Mouse (Mus musculus): ENCODE results near the gene Mcam. TPM values are rescaled to one million over a fixed set of nuclear protein-coding genes. Genes with fewer than 3 reads are reported as not detected.

The Mcam gene
- total RNA-seq (2014; fragmentation: Nextera tagmentation) (not detected in 2 replicates), total RNA-seq (2017) (0.47 and 1.7 TPM in 2 replicates)

DNA sequence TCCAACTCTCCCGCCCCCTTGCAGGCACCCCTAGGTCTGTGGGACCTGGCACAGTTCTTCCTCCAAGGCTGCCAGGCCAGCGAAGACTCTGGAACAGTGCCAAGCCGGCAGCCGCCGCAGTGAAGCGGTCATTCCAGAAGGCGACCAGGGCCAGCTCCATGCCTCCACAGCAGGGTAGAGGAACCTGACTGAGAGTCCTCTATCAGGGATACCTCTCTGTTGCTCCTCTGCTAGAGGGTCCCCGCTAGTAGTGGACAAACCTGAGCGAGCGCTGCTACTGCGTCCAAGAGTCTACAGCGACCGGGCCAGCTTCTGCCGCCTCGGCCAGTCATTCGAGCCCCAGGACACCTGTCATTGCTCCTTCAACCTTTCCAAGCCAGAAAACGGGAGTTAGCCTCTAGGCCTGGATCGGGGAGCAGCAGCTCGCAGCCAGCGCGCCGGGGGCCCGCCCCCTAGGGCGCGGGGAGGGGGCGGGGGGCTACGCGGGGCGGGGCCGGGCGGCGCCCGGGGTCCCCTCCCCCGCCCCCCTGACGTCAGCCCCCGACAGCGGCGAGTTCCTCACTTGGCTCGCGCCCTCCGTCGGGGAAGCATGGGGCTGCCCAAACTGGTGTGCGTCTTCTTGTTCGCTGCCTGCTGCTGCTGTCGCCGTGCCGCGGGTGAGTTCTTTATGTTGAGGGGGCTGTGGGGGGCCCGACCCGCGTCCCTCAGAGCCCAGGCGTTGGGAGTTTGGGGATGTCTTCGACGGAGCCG, at the start of gene Mcam:
TSS of gene Mcam (plus strand) at position 369 of the 750 bp plus-strand sequence.
- peak; percentile 22 for ATAC-seq (replicated peaks; ENCODE audit: poor library complexity, severe bottlenecking)

DNA sequence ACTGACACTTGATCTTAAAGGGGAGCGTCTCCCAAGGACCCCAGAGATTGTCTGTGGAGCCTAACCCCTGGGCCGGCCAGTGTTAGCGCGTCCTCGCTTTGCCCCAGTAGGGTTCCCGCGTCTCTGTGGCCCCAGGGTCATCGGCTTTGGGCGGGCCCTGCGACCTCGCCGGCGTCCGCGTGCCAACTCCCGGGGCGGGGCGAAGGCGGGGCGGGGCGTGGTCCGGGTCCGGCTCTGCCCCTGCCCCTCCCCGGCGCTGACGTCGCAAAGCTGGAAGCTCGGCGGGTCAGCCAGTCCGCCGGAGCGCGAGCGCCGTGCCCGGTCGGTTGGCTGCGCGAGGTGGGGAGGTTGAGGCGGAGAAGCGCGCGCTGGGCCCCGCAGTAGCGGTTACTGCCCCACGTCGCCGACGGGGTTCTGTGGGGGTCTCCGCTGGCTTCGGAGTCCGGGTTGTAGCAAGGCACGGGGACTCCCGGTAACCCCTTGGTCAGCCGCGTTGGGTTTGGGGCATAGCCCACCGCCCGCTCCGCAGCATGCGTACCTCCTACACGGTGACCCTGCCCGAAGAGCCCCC, 49.5 kb upstream of the Mcam start:
- ATAC-seq (replicated peaks; ENCODE audit: poor library complexity, severe bottlenecking) = peak; percentile 51

- ATAC-seq (replicated peaks; ENCODE audit: poor library complexity, severe bottlenecking) = no peak
Observed at GRCm38 (mm10) chr9:44085276-44085675, 49.0 kb upstream of the Mcam start.

- ATAC-seq (replicated peaks; ENCODE audit: poor library complexity, severe bottlenecking) = no peak
Observed at GRCm38 (mm10) chr9:44085741-44086665, 48.3 kb upstream of the Mcam start.

DNA sequence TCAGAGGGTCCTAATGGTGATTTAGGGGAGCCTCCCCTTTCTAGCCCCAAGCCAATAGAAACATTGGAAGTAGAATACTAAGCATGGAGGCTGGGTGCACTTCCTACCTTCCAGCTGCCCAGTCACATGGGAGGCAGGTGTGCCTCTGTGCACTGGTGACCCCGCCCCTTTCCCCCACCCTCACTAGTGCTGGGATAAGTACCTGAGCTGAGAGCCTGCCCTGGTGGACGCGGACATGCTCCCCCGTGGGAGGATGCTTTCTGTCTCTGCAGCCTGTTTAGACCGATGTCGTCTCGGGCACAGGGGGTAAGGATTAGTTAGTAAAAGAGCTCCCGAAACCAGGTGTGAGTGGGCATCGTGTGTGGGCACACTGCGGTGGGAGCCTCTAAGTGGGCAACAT, 47.3 kb upstream of the Mcam start:
- ATAC-seq (replicated peaks; ENCODE audit: poor library complexity, severe bottlenecking) = no peak

DNA sequence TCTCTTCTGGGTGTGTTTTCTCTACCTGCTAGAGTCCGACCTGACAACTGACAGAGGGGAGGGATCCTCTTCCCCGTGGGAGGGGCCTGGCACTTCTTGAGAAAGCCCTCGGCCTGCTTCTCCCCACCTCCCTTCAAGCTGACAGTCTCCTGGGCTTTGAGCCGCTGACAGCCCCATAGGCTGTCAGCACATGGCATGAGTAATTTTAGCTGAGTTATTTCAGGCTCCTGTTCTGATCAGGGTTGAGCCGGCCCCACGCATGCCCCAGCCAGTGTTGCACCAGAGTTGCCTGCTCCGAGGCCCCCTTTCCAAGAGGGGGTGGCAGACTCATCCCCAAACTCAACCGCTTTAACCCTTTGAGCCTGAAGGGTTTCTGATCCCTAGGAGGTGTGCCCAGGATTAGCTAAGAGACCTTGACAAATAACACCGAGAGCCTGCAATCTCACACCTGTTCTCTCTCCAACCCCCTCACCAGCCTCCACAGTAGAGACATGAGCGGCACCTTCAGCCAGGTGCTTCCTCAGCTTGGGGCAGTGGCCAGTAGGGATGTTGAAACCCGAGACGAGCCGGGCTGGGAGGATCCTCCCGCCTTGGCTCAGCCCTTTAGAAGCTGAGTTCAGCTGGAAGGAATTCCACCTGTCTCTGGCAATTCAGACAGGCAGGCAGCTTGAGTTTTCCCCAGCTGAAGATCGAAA, 46.4 kb upstream of the Mcam start:
- peak; percentile 26 for ATAC-seq (replicated peaks; ENCODE audit: poor library complexity, severe bottlenecking)

- peak; percentile 65 for ATAC-seq (replicated peaks; ENCODE audit: poor library complexity, severe bottlenecking)
Observed at GRCm38 (mm10) chr9:44088877-44089608, 45.2 kb upstream of the Mcam start.

GRCm38 (mm10) chr9:44093612-44094503, 40.4 kb upstream of the Mcam start:
- peak; percentile 42 for ATAC-seq (replicated peaks; ENCODE audit: poor library complexity, severe bottlenecking)

GRCm38 (mm10) chr9:44094737-44095136, 39.5 kb upstream of the Mcam start:
- ATAC-seq (replicated peaks; ENCODE audit: poor library complexity, severe bottlenecking) = peak; percentile 92

DNA sequence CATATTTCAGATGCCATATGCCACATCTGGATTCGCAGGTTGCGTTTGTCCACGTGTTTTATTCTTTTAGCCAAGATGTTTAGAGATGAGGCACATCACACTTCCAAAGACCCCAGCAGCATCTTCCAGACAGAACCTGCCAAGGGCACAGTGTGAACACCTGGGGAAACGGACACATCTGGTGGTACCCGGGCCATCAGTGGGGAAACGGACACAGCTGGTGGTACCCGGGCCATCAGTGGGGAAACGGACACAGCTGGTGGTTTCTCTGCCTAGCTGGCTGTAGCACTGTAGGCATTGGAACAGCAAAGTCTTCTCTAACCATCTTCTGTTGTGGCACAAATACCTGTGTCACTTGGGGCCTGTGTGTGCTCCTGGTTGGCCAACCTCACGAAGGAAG, 38.5 kb upstream of the Mcam start:
- ATAC-seq (replicated peaks; ENCODE audit: poor library complexity, severe bottlenecking) = no peak

DNA sequence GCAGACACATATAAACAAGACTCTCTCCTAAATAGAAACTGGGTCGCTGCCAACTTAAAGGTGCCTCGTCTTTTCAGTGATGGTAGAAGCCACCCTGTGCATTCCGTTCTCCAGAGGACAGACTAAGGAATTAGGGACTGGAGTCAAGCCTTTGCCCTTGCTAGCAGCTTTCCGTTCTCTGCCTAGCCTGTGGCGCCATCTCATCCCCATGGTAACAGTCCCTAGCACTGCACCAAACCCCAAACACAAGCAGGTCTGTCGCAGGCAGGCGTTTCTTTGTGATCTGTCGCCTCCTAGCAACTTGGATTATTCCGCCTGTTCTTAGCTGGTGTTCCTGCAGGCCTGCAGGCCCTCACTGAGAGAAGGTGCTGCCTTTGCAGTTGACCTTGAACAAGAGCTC, 37.7 kb upstream of the Mcam start:
- no peak for ATAC-seq (replicated peaks; ENCODE audit: poor library complexity, severe bottlenecking)

GRCm38 (mm10) chr9:44101490-44101889, 32.8 kb upstream of the Mcam start, which contains the start of gene Mfrp:
Mfrp (plus strand) TSS chr9:44101729.
- ATAC-seq (replicated peaks; ENCODE audit: poor library complexity, severe bottlenecking) = no peak

DNA sequence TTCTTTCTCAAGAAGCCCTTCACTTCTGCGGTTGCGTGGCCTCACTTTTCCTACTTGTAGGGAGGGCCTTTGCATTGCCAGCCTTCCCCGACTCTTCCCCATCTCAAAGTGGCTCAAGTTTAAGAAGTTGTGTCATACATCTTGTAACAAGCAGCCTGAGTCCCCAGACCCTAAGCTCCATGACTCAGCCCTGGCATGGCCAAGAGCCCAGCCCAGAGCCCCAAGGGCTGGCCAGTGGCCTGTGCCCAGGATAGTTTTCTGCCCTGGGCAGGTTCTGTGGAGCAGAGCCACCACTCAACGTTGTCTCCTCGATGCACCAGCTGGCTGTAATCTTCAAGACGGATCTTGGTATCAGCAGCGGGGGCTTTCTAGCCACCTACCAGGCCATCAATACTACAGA, 29.4 kb upstream of the Mcam start:
- no peak for ATAC-seq (replicated peaks; ENCODE audit: poor library complexity, severe bottlenecking)

- ATAC-seq (replicated peaks; ENCODE audit: poor library complexity, severe bottlenecking) = no peak
Observed at GRCm38 (mm10) chr9:44105781-44106180, 28.5 kb upstream of the Mcam start.

GRCm38 (mm10) chr9:44106182-44106581, 28.1 kb upstream of the Mcam start:
- ATAC-seq (replicated peaks; ENCODE audit: poor library complexity, severe bottlenecking) = no peak

- no peak for ATAC-seq (replicated peaks; ENCODE audit: poor library complexity, severe bottlenecking)
Observed at GRCm38 (mm10) chr9:44106596-44106995, 27.7 kb upstream of the Mcam start.

- ATAC-seq (replicated peaks; ENCODE audit: poor library complexity, severe bottlenecking) = no peak
Observed at GRCm38 (mm10) chr9:44107110-44107509, 27.2 kb upstream of the Mcam start, which contains the start of gene C1qtnf5. C1qtnf5 (plus strand) TSS chr9:44107245.

DNA sequence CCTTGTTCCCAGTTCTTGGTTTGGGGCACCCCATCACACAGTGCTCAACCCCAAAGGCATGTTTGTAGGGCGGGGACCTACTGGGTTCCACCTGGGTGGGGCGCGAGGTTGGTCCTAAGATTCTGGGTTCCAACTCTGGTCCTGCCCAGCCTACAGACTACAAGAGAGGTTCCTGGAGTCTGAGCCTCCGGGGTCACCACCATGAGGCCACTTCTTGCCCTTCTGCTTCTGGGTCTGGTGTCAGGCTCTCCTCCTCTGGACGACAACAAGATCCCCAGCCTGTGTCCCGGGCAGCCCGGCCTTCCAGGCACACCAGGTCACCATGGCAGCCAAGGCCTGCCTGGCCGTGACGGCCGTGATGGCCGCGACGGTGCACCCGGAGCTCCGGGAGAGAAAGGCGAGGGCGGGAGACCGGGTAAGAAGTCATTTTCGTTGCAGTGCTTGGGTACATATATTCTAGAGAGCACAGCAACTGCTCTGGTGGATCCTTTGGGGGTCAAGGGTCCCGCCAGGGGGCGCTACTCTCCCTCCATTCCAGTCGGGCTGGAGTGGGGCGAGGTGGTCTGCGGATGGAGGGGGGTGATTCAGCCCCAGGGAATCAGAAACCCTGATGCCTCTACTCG, 26.6 kb upstream of the Mcam start:
- ATAC-seq (replicated peaks; ENCODE audit: poor library complexity, severe bottlenecking) = no peak

All from granulocyte monocyte progenitor cell, adult 5-6 weeks (primary cell).